ENCODE assay signal across 30 mouse cellular contexts in the genomic region with DNA sequence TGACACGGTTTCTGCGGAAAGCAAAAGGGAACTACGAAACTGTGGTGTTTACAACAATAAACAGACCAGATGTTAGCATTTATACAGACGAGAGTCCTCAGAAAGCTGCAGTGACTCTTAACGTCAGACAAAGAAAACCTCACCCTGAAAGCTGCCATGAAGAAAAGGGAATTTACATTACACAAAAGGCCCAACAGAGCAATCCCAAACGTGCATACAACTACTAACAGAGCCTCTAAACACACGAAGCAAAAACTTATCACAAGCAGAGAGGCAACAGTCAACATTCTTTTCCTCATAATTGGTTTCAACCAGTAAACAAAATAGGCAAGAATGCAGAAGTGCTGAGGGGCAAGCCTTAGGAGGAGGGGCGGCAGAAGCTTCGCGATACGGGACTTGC. TPM values are rescaled to one million over a fixed set of nuclear protein-coding genes. Genes with fewer than 3 reads are reported as not detected.
A peak's percentile ranks its signal among the peaks of the same experiment; 100 is the strongest.
DNase-seq lines count a peak whose midpoint lies in the region; ATAC-seq and TF ChIP-seq lines count a peak whose summit lies in the region.
"Had no signal": no experiment of that assay in that cellular context is flagged by ENCODE, and none has a peak within 500 bp of the region (broad histone marks: within the 10 kb centered on the region; RNA-seq: fewer than 3 reads in every experiment).

No protein-coding gene starts in this region.

- WGBS in hindbrain, embryonic 10.5 days: 46% methylated on average over 11 of the region's 11 CpGs
- WGBS in hindbrain, postnatal 0 days: 43% methylated on average over 11 of the region's 11 CpGs
- 48% methylated on average over 11 of the region's 11 CpGs for WGBS in midbrain, embryonic 14.5 days
- 31% methylated on average over 11 of the region's 11 CpGs for WGBS in midbrain, embryonic 13.5 days
- 48% methylated on average over 11 of the region's 11 CpGs for whole genome bisulfite sequencing in embryonic facial prominence, embryonic 14.5 days
- 44% methylated on average over 11 of the region's 11 CpGs for WGBS in stomach, embryonic 16.5 days

- peaks cover 62% of the 10 kb centered on the region for H3K4me1 ChIP-seq in hindbrain, embryonic 10.5 days (replicated peaks)
- H3K4me1 ChIP-seq in hindbrain, postnatal 0 days (ENCODE audit: insufficient read depth, low read length): peaks cover 9% of the 10 kb centered on the region; the same call in 1 of the 2 replicates
- peaks cover 18% of the 10 kb centered on the region for H3K4me1 ChIP-seq in midbrain, embryonic 14.5 days (ENCODE audit: control insufficient read depth, insufficient read depth, low read length)
- peaks cover 26% of the 10 kb centered on the region for H3K4me1 ChIP-seq in midbrain, embryonic 13.5 days (replicated peaks)
- peaks cover 16% of the 10 kb centered on the region for H3K4me1 ChIP-seq in embryonic facial prominence, embryonic 14.5 days (ENCODE audit: control insufficient read depth, insufficient read depth, low read length)
- peaks cover 49% of the 10 kb centered on the region for H3K4me1 ChIP-seq in stomach, embryonic 16.5 days (ENCODE audit: control insufficient read depth, insufficient read depth, low read length)

- no peaks in the 10 kb centered on the region for H3K27me3 ChIP-seq in hindbrain, embryonic 10.5 days (ENCODE audit: insufficient read depth, poor library complexity, severe bottlenecking)
- no peaks in the 10 kb centered on the region for H3K27me3 ChIP-seq in hindbrain, postnatal 0 days (ENCODE audit: insufficient read depth, low read length)
- H3K27me3 ChIP-seq in midbrain, embryonic 14.5 days (ENCODE audit: control insufficient read depth, insufficient read depth, low read length): no peaks in the 10 kb centered on the region
- no peaks in the 10 kb centered on the region for H3K27me3 ChIP-seq in midbrain, embryonic 13.5 days
- no peaks in the 10 kb centered on the region for H3K27me3 ChIP-seq in embryonic facial prominence, embryonic 14.5 days (replicated peaks; ENCODE audit: control insufficient read depth, insufficient read depth, low read length)
- no peaks in the 10 kb centered on the region for H3K27me3 ChIP-seq in stomach, embryonic 16.5 days (ENCODE audit: control insufficient read depth, insufficient read depth, low read length)
- H3K27me3 ChIP-seq: embryonic facial prominence, embryonic 12.5 days; hindbrain, embryonic 15.5 days; limb, embryonic 12.5 days; liver, embryonic 15.5 days had no signal

- peak overlapping the region; percentile 71 for H3K27ac ChIP-seq in hindbrain, embryonic 10.5 days
- H3K27ac ChIP-seq in hindbrain, postnatal 0 days: no peak overlapping the region
- 0 out of 2 replicates have a peak overlapping the region, but pooled peaks have one; percentile 37 for H3K27ac ChIP-seq in midbrain, embryonic 14.5 days (replicated peaks; ENCODE audit: low read depth, low read length)
- H3K27ac ChIP-seq in midbrain, embryonic 13.5 days: no peak overlapping the region
- H3K27ac ChIP-seq in embryonic facial prominence, embryonic 14.5 days (replicated peaks; ENCODE audit: low read depth, low read length): peak overlapping the region; percentile 78
- peak overlapping the region; percentile 57 for H3K27ac ChIP-seq in stomach, embryonic 16.5 days (ENCODE audit: low read length)
- H3K27ac ChIP-seq: embryonic facial prominence, embryonic 12.5 days; hindbrain, embryonic 15.5 days; limb, embryonic 12.5 days; liver, embryonic 15.5 days had no signal

- no peaks in the 10 kb centered on the region for H3K36me3 ChIP-seq in hindbrain, embryonic 10.5 days
- no peaks in the 10 kb centered on the region for H3K36me3 ChIP-seq in hindbrain, postnatal 0 days (ENCODE audit: insufficient read depth, low read length)
- H3K36me3 ChIP-seq in midbrain, embryonic 14.5 days (ENCODE audit: control insufficient read depth, insufficient read depth, low read length): no peaks in the 10 kb centered on the region
- H3K36me3 ChIP-seq in midbrain, embryonic 13.5 days: no peaks in the 10 kb centered on the region
- H3K36me3 ChIP-seq in embryonic facial prominence, embryonic 14.5 days (ENCODE audit: control insufficient read depth, insufficient read depth, low read length): no peaks in the 10 kb centered on the region
- H3K36me3 ChIP-seq in stomach, embryonic 16.5 days (ENCODE audit: control insufficient read depth, insufficient read depth, low read length): no peaks in the 10 kb centered on the region
- H3K36me3 ChIP-seq: embryonic facial prominence, embryonic 12.5 days; forebrain, embryonic 10.5 days; hindbrain, embryonic 15.5 days; limb, embryonic 12.5 days; liver, embryonic 15.5 days had no signal

- no peak for TF ChIP-seq CTCF in hindbrain, postnatal 0 days (IDR thresholded peaks at IDR 0.05; ENCODE audit: low read depth)

- ATAC-seq in hindbrain, postnatal 0 days: no peak
- no peak for ATAC-seq in midbrain, embryonic 14.5 days (ENCODE audit: low FRiP score, low TSS enrichment)
- no peak for ATAC-seq in midbrain, embryonic 13.5 days
- ATAC-seq in embryonic facial prominence, embryonic 14.5 days (ENCODE audit: low read depth): no peak
- no peak for ATAC-seq in stomach, embryonic 16.5 days (ENCODE audit: insufficient read depth, low FRiP score)
- ATAC-seq in inflammation-experienced regulatory T-cells, adult 6 months: no peak

- no peak overlapping the region for H3K4me3 ChIP-seq in hindbrain, embryonic 10.5 days
- no peak overlapping the region for H3K4me3 ChIP-seq in hindbrain, postnatal 0 days (ENCODE audit: low read length)
- H3K4me3 ChIP-seq in midbrain, embryonic 14.5 days (replicated peaks; ENCODE audit: low read depth, low read length): no peak overlapping the region
- no peak overlapping the region for H3K4me3 ChIP-seq in midbrain, embryonic 13.5 days (replicated peaks)
- no peak overlapping the region for H3K4me3 ChIP-seq in embryonic facial prominence, embryonic 14.5 days (ENCODE audit: low read depth, low read length)
- H3K4me3 ChIP-seq in stomach, embryonic 16.5 days (replicated peaks; ENCODE audit: low read length): no peak overlapping the region
- H3K4me3 ChIP-seq: embryonic facial prominence, embryonic 12.5 days; forebrain, embryonic 10.5 days; hindbrain, embryonic 15.5 days; limb, embryonic 12.5 days; liver, embryonic 15.5 days; megakaryocyte, embryonic 14.5 days had no signal

- no peak overlapping the region for H3K9ac ChIP-seq in hindbrain, postnatal 0 days (replicated peaks; ENCODE audit: low read length)
- H3K9ac ChIP-seq in midbrain, embryonic 14.5 days (replicated peaks; ENCODE audit: low read length): no peak overlapping the region
- H3K9ac ChIP-seq in midbrain, embryonic 13.5 days (replicated peaks): no peak overlapping the region
- no peak overlapping the region; the same call in 1 of the 2 replicates for H3K9ac ChIP-seq in embryonic facial prominence, embryonic 14.5 days (ENCODE audit: low read depth, low read length)
- H3K9ac ChIP-seq in stomach, embryonic 16.5 days (ENCODE audit: low read length): 0 out of 2 replicates have a peak overlapping the region, but pooled peaks have one; percentile 48
- H3K9ac ChIP-seq: embryonic facial prominence, embryonic 12.5 days; forebrain, postnatal 0 days; hindbrain, embryonic 15.5 days; limb, embryonic 12.5 days; liver, embryonic 15.5 days had no signal

- DNase-seq in hindbrain, embryonic 10.5 days (ENCODE audit: low spot score): no peak
- no peak for DNase-seq in hindbrain, postnatal 0 days (ENCODE audit: low spot score)
- DNase-seq in midbrain, embryonic 14.5 days: no peak
- DNase-seq in embryonic facial prominence, embryonic 14.5 days (ENCODE audit: low spot score): no peak
- no peak for DNase-seq in layer of hippocampus, postnatal 25 days (ENCODE audit: extremely low spot score in 1 of 2, low spot score in 1 of 2)
- DNase-seq: B cell, adult 2 months; cerebellum, adult 9-10 months; forebrain, postnatal 0 days; gastrocnemius, postnatal 36 days; kidney, adult 8-10 months; kidney, postnatal 36 days; layer of hippocampus, adult 9-11 months; lung, postnatal 10 days; right cerebral cortex, postnatal 25 days had no signal

- H3K4me2 ChIP-seq in hindbrain, postnatal 0 days (ENCODE audit: low read depth, low read length): no peak overlapping the region
- no peak overlapping the region for H3K4me2 ChIP-seq in midbrain, embryonic 14.5 days (ENCODE audit: low read length)
- H3K4me2 ChIP-seq in midbrain, embryonic 13.5 days (replicated peaks): no peak overlapping the region
- no peak overlapping the region for H3K4me2 ChIP-seq in embryonic facial prominence, embryonic 14.5 days (ENCODE audit: low read depth, low read length)
- 0 out of 2 replicates have a peak overlapping the region, but pooled peaks have one; percentile 15 for H3K4me2 ChIP-seq in stomach, embryonic 16.5 days (ENCODE audit: low read depth, low read length)
- H3K4me2 ChIP-seq: embryonic facial prominence, embryonic 12.5 days; hindbrain, embryonic 15.5 days; limb, embryonic 12.5 days; liver, embryonic 15.5 days had no signal

- no peaks in the 10 kb centered on the region for H3K9me3 ChIP-seq in hindbrain, embryonic 10.5 days
- H3K9me3 ChIP-seq in hindbrain, postnatal 0 days (ENCODE audit: low read length): no peaks in the 10 kb centered on the region
- H3K9me3 ChIP-seq in midbrain, embryonic 14.5 days (ENCODE audit: control insufficient read depth, low read length): no peaks in the 10 kb centered on the region
- H3K9me3 ChIP-seq in midbrain, embryonic 13.5 days: no peaks in the 10 kb centered on the region
- no peaks in the 10 kb centered on the region for H3K9me3 ChIP-seq in embryonic facial prominence, embryonic 14.5 days (ENCODE audit: control insufficient read depth, low read length)
- H3K9me3 ChIP-seq in stomach, embryonic 16.5 days (replicated peaks; ENCODE audit: control insufficient read depth, low read length): no peaks in the 10 kb centered on the region
- H3K9me3 ChIP-seq: embryonic facial prominence, embryonic 12.5 days; forebrain, embryonic 10.5 days; hindbrain, embryonic 15.5 days; limb, embryonic 12.5 days; liver, embryonic 15.5 days; megakaryocyte, embryonic 14.5 days had no signal

RNA-seq across cellular contexts. Expression of a gene that starts 18.9 kb away (rescaled TPM):
- 1.9 TPM in 2 replicates for polyA plus RNA-seq in hindbrain, embryonic 10.5 days (2016; fragmentation: Nextera tagmentation; extraction: Ambion mirVana)
- 38.4 and 40.5 TPM in 2 replicates for total RNA-seq in hindbrain, postnatal 0 days (2014; rRNA removed)
- polyA plus RNA-seq in hindbrain, postnatal 0 days (2015; fragmentation: Nextera tagmentation; extraction: Ambion mirVana): 2.7 and 2.9 TPM in 2 replicates
- polyA plus RNA-seq in midbrain, embryonic 14.5 days (2014; fragmentation: Nextera tagmentation; extraction: Ambion mirVana): 3.6 and 5.1 TPM in 2 replicates
- 1.8 TPM in 2 replicates for polyA plus RNA-seq in midbrain, embryonic 13.5 days (2015; fragmentation: Nextera tagmentation; extraction: Ambion mirVana)
- polyA plus RNA-seq in embryonic facial prominence, embryonic 14.5 days (2014; fragmentation: Nextera tagmentation; extraction: Ambion mirVana): 4.1 and 4.3 TPM in 2 replicates
- 4.3 and 4.7 TPM in 2 replicates for polyA plus RNA-seq in stomach, embryonic 16.5 days (2015; fragmentation: Nextera tagmentation; extraction: Ambion mirVana)
- 10 to 100 TPM; 53.2 to 56.9 TPM for total RNA-seq in layer of hippocampus, postnatal 25 days (2021)
- polyA plus RNA-seq in inflammation-experienced regulatory T-cells, adult 6 months (2017; shearing (Covaris generic)): under 1 TPM; 0.32 to 0.78 (median 0.64) TPM

RNA-seq across cellular contexts. Expression of a gene that starts 37.5 kb away (rescaled TPM):
- 76.5 and 83.1 TPM in 2 replicates for polyA plus RNA-seq in hindbrain, embryonic 10.5 days (2016; fragmentation: Nextera tagmentation; extraction: Ambion mirVana)
- total RNA-seq in hindbrain, postnatal 0 days (2014; rRNA removed): 23.1 and 27.2 TPM in 2 replicates
- 41.9 and 42.6 TPM in 2 replicates for polyA plus RNA-seq in hindbrain, postnatal 0 days (2015; fragmentation: Nextera tagmentation; extraction: Ambion mirVana)
- polyA plus RNA-seq in midbrain, embryonic 14.5 days (2014; fragmentation: Nextera tagmentation; extraction: Ambion mirVana): 28.6 and 36.9 TPM in 2 replicates
- polyA plus RNA-seq in midbrain, embryonic 13.5 days (2015; fragmentation: Nextera tagmentation; extraction: Ambion mirVana): 31.4 and 34.9 TPM in 2 replicates
- 168 and 189 TPM in 2 replicates for polyA plus RNA-seq in embryonic facial prominence, embryonic 14.5 days (2014; fragmentation: Nextera tagmentation; extraction: Ambion mirVana)
- 120 and 129 TPM in 2 replicates for polyA plus RNA-seq in stomach, embryonic 16.5 days (2015; fragmentation: Nextera tagmentation; extraction: Ambion mirVana)
- 10 to 100 TPM; 12.4 to 16.5 TPM for total RNA-seq in layer of hippocampus, postnatal 25 days (2021)
- polyA plus RNA-seq in inflammation-experienced regulatory T-cells, adult 6 months (2017; shearing (Covaris generic)): 10 to 100 TPM; 14.7 to 21.3 (median 17.4) TPM

RNA-seq across cellular contexts. Expression of a gene that starts 54.6 kb away (rescaled TPM):
- polyA plus RNA-seq in hindbrain, embryonic 10.5 days (2016; fragmentation: Nextera tagmentation; extraction: Ambion mirVana): not detected in 2 replicates
- not detected in 2 replicates for total RNA-seq in hindbrain, postnatal 0 days (2014; rRNA removed)
- polyA plus RNA-seq in hindbrain, postnatal 0 days (2015; fragmentation: Nextera tagmentation; extraction: Ambion mirVana): not detected in 2 replicates
- not detected in 2 replicates for polyA plus RNA-seq in midbrain, embryonic 14.5 days (2014; fragmentation: Nextera tagmentation; extraction: Ambion mirVana)
- polyA plus RNA-seq in midbrain, embryonic 13.5 days (2015; fragmentation: Nextera tagmentation; extraction: Ambion mirVana): not detected in 2 replicates
- polyA plus RNA-seq in embryonic facial prominence, embryonic 14.5 days (2014; fragmentation: Nextera tagmentation; extraction: Ambion mirVana): not detected in 2 replicates
- not detected in 2 replicates for polyA plus RNA-seq in stomach, embryonic 16.5 days (2015; fragmentation: Nextera tagmentation; extraction: Ambion mirVana)
- total RNA-seq in layer of hippocampus, postnatal 25 days (2021): not detected
- not detected for polyA plus RNA-seq in inflammation-experienced regulatory T-cells, adult 6 months (2017; shearing (Covaris generic))
- total RNA-seq: common myeloid progenitor, adult 5-6 weeks; forebrain, postnatal 0 days; gastrocnemius, postnatal 36 days; heart, postnatal 25 days; left cerebral cortex, adult 8-10 months had no signal
- polyA plus RNA-seq: embryonic facial prominence, embryonic 12.5 days; forebrain, embryonic 10.5 days; forebrain, postnatal 0 days; hindbrain, embryonic 15.5 days; limb, embryonic 12.5 days; liver, embryonic 15.5 days; neural tube, embryonic 14.5 days; spleen, adult 2 months; stomach, embryonic 14.5 days had no signal

RNA-seq across cellular contexts. Expression of a gene that starts 55.3 kb away (rescaled TPM):
- not detected in 2 replicates for polyA plus RNA-seq in hindbrain, embryonic 10.5 days (2016; fragmentation: Nextera tagmentation; extraction: Ambion mirVana)
- total RNA-seq in hindbrain, postnatal 0 days (2014; rRNA removed): not detected in 2 replicates
- not detected in 2 replicates for polyA plus RNA-seq in hindbrain, postnatal 0 days (2015; fragmentation: Nextera tagmentation; extraction: Ambion mirVana)
- not detected in 2 replicates for polyA plus RNA-seq in midbrain, embryonic 14.5 days (2014; fragmentation: Nextera tagmentation; extraction: Ambion mirVana)
- not detected in 2 replicates for polyA plus RNA-seq in midbrain, embryonic 13.5 days (2015; fragmentation: Nextera tagmentation; extraction: Ambion mirVana)
- polyA plus RNA-seq in embryonic facial prominence, embryonic 14.5 days (2014; fragmentation: Nextera tagmentation; extraction: Ambion mirVana): not detected in 2 replicates
- polyA plus RNA-seq in stomach, embryonic 16.5 days (2015; fragmentation: Nextera tagmentation; extraction: Ambion mirVana): not detected in 2 replicates
- not detected for total RNA-seq in layer of hippocampus, postnatal 25 days (2021)
- not detected for polyA plus RNA-seq in inflammation-experienced regulatory T-cells, adult 6 months (2017; shearing (Covaris generic))
- total RNA-seq: adrenal gland, adult 18-20 months; common myeloid progenitor, adult 5-6 weeks; forebrain, postnatal 0 days; gastrocnemius, postnatal 36 days; heart, postnatal 25 days; left cerebral cortex, adult 8-10 months had no signal
- polyA plus RNA-seq: embryonic facial prominence, embryonic 12.5 days; forebrain, embryonic 10.5 days; forebrain, postnatal 0 days; hindbrain, embryonic 15.5 days; limb, embryonic 12.5 days; liver, embryonic 15.5 days; neural tube, embryonic 14.5 days; spleen, adult 2 months; stomach, embryonic 14.5 days had no signal

Comparison
In these comparisons a context has a peak if more than half of its experiments do, and no peak if none do; other contexts are left out.
1. H3K27ac ChIP-seq: peak in hindbrain, embryonic 10.5 days (single experiment), midbrain, embryonic 14.5 days (single experiment), embryonic facial prominence, embryonic 14.5 days (single experiment) and stomach, embryonic 16.5 days (single experiment); none in hindbrain, postnatal 0 days (single experiment) and midbrain, embryonic 13.5 days (single experiment).